Mouse (Mus musculus): ENCODE measurements around the gene Rngtt.
"Not testable (repeated sequence)": the region's sequence is repeated elsewhere in the genome, so short reads cannot be mapped to it uniquely, and the experiment has no call there.

Gene Rngtt

GRCm38 (mm10) chr4:33450356-33450755, 140.2 kb downstream of the Rngtt start:
- not testable (repeated sequence) for DNase-seq

DNA sequence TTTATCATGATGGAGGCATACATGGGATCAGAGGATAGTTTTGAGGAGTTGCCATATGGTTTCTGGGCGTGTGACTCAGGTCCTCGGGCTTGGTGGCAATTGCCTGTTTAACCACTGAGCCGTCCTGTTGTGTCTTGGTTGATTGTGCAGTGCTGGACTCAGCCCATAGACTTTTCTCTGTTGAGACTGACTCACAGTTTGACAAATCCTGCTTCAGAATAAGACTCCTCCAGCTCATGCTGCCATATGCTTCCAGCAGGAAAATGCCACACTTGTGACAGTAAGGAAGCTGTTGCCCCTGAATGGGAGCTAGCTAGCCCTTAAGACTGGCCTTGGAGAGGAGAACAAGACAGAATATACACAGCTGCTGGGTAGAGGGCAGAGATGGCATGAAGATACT, 149.7 kb downstream of the Rngtt start:
- no peak for DNase-seq

DNA sequence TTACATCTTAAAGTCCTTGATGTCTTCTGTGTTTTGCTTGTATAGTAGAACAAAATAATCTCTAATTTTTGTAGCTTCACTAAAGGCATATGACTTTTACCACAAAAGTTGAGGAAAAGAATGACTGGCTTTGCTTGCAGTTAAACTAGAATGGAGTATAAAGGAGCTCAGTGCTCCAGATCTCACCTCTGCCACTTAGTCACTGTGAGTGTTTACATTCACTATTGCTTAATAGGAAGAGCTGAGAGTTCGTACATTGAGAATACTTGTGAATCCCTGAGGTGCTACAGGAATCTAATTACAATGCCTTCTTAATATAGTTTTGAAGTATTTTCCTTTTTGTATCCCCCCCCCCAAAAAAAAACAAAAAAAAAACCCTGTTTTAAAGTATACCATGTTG, 154.3 kb downstream of the Rngtt start:
- no peak for DNase-seq

DNA sequence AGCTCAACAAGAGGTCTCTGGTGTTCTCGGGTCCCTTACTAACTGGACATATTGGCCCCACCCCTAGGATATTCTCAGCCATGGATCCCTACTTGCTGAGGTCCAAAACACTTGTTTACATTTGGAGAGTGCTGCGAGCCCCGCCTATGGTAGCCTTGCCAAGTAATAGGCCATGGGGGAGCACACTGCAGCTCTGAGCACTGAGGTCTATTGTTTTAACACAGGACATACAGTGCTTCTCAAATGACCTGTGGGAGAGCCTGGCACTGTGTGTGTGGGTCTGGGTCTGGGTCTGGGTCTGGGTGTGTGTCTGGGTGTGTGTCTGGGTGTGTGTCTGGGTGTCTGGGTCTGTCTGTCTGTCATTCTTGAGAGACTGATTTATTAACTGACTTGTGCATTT, 155.8 kb downstream of the Rngtt start:
- no peak for DNase-seq

GRCm38 (mm10) chr4:33466970-33467399, 156.9 kb downstream of the Rngtt start:
- no peak for DNase-seq

GRCm38 (mm10) chr4:33467627-33468026, 157.5 kb downstream of the Rngtt start:
- DNase-seq, result no peak

DNA sequence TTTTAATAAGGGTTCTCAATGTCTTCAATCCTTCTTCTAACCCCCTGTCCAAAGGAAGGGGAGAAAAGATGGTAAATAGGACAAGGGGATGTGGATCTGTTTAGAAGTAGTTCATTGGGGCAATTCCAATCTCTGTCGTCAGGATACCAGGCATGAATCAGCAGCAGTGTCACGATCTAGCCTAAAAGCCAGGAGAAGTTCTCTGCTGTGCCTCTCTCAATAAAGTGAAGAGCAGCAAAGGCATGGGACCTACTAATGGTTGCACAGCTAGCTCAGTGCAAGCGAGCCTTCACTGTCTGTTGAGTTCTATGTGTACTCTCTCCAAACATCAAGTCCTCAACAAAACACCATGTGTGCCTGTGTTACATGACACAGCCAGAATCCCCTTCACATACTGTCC, 158.0 kb downstream of the Rngtt start:
- no peak for DNase-seq

DNA sequence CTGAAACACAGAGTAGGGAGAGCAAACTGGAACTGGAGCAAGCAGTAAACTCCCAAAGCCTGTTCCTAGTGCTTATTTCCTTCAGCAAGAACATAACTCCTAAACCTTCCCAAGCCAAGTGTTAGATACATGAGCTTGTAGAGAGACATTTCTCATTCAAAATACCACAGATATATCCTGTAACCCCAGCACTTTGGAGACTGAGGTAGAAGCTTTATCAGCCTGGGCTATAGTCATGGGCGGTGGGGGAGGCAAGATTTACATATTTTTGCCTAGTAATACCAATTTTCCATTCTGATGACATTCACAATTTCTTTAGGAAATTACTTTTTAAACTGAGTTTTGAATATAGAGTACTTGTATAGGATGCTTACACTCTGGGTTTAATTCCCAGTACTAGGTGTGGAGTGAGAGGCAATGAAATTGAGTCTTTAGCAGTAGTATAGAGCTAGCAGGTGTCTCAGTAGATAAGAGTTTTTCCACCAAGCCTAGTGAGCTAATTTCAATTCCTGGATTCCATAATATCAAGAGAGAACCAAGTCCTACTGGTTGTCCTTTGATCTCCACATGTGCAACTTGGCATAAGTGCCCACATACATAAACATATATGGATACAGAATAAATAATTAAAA, 160.7 kb downstream of the Rngtt start:
- DNase-seq, result no peak

DNA sequence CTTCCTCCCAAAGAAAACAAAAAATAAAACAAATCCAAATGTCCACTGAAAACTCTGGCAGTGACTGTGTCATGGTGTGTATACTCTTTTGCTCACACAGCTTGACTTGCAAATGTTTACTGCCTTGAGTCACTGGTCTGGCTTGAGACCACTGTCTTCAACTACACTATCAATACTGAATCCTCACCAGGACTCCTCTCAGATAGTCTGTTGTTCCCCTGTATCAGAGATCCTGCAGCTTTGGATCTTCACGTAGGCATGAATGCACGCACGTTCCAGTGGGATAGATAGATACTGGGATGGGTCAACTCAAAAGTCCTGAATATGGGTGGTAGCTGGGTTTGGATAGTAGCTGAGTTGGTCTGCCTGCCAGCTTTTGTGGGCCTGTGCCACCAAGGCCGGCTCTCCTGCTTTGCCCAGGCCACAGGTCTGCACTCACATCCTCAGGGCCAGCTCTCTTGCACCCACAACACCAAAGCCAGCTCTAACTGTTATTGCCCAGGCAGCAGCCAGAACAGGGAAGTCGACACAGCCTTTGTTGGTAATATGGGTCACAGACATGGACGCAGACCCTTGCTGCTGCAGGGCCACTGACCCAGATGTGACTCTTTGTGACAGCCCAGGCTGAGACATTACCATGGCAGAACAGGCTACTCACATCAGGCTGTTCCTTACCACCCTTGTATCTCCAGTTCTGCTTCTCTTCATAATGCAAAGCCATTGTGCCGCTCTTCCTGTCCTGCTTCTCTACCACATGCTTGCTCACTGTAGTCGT, 168.1 kb downstream of the Rngtt start:
- DNase-seq, result no peak

GRCm38 (mm10) chr4:33481721-33482120, 171.6 kb downstream of the Rngtt start:
- DNase-seq, result no peak

- no peak for DNase-seq
Observed at GRCm38 (mm10) chr4:33486050-33486449, 175.9 kb downstream of the Rngtt start.

DNA sequence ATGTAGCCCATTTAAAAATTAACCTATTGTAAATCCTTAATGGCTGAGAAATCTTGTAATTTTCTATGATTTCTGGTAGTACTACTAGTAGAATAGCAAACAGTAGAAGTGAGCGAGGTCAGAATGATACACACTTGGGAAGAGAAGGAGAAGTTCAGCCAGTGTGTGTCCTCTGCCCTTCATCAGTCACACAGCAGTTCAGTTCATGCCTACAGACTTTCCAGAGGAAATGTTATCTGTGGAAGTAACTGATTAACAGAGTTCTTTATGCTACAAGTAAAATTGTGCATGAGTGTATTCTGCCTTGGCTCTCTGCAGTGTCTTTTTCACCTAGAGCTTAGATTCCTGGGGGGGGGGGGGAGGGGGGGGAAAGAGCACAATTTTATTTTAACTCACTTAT, 181.0 kb downstream of the Rngtt start:
- DNase-seq, result no peak

DNA sequence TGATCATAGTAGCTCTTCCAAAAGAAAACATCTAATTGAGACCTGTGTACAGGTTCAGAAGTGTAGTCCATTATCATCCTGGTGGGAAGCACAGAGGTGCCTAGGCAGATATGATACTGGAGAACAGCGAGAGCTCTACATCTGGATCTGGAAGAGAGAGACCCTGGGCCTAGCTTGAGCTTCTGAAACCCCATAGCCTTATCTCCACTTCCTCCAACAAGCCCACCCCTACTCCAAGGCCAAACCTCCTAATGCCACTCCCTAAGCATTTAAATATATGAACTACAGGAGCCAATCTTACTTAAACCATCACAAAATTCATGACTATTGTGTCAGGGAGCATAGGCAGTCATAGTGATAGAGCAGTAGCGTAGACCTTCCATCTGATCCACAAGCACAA, 184.3 kb downstream of the Rngtt start:
- DNase-seq, result no peak

DNA sequence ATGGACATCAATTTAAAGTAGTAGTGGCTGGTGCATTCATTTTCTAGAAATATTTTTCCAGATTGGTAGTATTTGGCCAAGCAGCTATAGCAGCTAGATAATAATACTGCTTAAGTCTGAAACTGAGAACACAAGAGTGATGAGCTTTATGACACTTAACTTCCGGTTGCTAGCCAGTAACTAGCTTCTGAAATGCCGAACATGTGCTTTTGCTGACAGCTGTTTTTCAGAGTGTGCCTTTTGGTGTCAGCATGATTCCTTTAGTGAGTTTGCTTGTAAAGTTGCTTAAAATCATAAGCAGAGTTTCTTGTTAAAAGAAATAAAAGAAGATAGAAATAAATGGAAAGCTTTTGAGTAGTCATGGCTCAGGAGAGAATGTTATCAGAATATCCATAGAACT, 186.9 kb downstream of the Rngtt start:
- DNase-seq, result no peak

GRCm38 (mm10) chr4:33497657-33498056, 187.5 kb downstream of the Rngtt start:
- no peak for DNase-seq

- no peak for DNase-seq
Observed at GRCm38 (mm10) chr4:33498160-33498874, 188.2 kb downstream of the Rngtt start.

GRCm38 (mm10) chr4:33506638-33507037, 196.5 kb downstream of the Rngtt start:
- no peak for DNase-seq

DNA sequence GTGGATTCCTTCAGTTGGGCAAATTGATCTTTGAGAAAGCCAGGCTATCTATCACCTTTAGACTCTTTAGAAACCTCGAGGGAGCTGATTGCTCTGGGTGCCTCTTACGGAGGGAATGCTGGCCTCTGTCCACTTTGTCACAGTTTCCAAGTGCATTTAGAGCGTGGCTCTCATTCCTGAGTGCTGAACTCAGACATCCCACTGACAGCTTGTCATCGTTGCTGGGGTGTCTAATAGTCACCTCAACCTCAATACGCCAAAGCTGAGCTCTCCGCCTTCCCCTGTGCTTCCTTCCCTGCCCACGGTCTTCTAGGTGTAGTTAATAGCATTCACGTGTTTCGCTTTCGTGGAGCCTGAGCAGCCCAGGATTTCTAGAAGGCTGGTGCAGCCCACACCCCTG, 200.4 kb downstream of the Rngtt start:
- DNase-seq, result no peak

DNA sequence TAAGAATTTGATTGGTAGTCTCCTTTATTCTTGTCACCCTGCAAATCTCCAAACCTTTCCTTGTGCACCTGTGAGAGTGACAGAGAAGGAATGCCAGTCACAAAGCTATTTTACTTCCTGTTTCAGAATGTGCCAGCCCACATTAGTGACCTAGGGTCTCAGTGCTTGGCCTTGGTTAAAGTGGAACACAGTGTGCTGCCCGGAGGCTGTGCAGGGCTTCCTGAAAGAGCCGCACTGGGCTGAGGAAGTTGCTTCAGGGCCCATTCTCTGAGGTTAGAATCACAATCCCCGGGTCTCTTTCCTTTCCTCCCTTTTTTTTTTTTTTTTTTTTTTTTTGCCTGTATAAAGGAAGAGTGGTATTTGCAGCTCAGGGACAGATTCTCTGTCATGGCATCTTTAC, 203.3 kb downstream of the Rngtt start:
- no peak for DNase-seq

- no peak for DNase-seq
Observed at GRCm38 (mm10) chr4:33514108-33515000, 204.2 kb downstream of the Rngtt start.

DNA sequence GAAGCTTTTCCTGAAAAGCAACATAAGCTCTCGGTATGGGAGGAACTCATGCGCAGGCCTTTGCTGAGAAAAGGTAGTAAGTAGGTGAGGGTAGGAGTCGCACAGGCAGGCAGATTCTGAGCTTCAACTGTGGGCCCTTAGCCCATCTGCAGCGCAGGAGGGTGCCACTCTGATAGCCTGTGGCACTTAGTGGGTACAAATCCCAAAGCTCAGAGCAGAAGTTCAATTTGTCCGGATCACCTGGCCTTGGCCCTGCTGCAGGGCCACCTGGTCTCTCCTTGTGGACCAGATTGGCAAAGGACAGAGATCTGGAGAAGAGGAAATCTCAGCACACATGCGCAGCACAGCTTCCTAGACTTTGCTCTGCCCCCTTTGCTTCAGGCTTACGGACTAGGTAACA, 210.1 kb downstream of the Rngtt start:
- DNase-seq, result peak; percentile 63

- no peak for DNase-seq
Observed at GRCm38 (mm10) chr4:33520938-33521337, 210.8 kb downstream of the Rngtt start.

DNA sequence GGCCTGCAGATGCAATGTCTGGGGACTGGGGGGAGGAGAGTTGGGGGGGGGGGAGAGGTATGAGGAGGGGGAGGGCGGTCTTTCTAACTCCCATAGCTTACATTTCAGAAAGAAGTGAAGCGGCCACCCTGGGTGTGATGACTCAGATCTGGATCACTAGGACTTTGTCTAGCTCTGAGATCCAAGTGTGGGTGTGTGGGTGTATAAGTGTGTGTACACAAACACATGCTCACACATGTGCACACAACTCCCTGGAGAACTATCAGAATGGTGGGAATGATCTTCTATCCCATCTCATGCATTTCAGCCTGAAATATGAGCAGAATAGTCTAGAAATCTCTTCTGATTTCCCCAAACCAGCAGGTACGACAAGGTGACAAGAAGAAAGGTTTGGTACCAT, 213.7 kb downstream of the Rngtt start:
- no peak for DNase-seq

Data from cerebellum, adult 11 months (tissue).